Mouse (Mus musculus) midbrain, postnatal 0 days (tissue): ENCODE measurements around the gene AC109138.7. TPM values are rescaled to one million over a fixed set of nuclear protein-coding genes. Genes with fewer than 3 reads are reported as not detected.

ENCODE experiments used
- ATAC-seq: fragments of 200-750 bp; cut with Nextera tagmentation; 2 replicates; pipeline ENCODE4 v1.8.0; 2017; ENCODE audit warnings: moderate number of reproducible peaks, mild to moderate bottlenecking, moderate TSS enrichment, moderate library complexity; ENCODE audit not compliant: low FRiP score
- DNase-seq: peaks from one replicate; pipeline ENCODE4 v3.0.0-alpha.2; 2015; ENCODE audit warnings: low spot score
- H3K27ac ChIP-seq: fragments of 300-500 bp; sonication (generic); 2 replicates; pipeline ENCODE4 v1.5.1; 2014; ENCODE audit warnings: low read depth, mild to moderate bottlenecking, low read length, mixed read lengths
- H3K27me3 ChIP-seq: fragments of 300-500 bp; sonication (generic); 2 replicates; pipeline ENCODE4 v1.6.1; 2014; ENCODE audit warnings: low read length, control low read depth, mixed read lengths; ENCODE audit not compliant: insufficient read depth
- H3K36me3 ChIP-seq: fragments of 300-500 bp; sonication (generic); 2 replicates; pipeline ENCODE4 v1.6.1; 2014; ENCODE audit warnings: low read length, control low read depth, mixed read lengths; ENCODE audit not compliant: insufficient read depth
- H3K4me1 ChIP-seq: fragments of 300-500 bp; sonication (generic); 2 replicates; pipeline ENCODE4 v1.6.1; 2014; ENCODE audit warnings: mild to moderate bottlenecking, control low read depth, antibody characterized with exemption, low read length, mixed read lengths; ENCODE audit not compliant: insufficient read depth
- H3K4me2 ChIP-seq: fragments of 300-500 bp; sonication (generic); 2 replicates; pipeline ENCODE4 v1.6.1; 2014; ENCODE audit warnings: low read depth, mild to moderate bottlenecking, low read length, mixed read lengths; ENCODE audit not compliant: poor library complexity, severe bottlenecking
- H3K4me3 ChIP-seq: fragments of 300-500 bp; sonication (generic); 2 replicates; pipeline ENCODE4 v1.5.1; 2014; ENCODE audit warnings: low read depth, mild to moderate bottlenecking, low read length, moderate library complexity
- H3K9ac ChIP-seq: fragments of 300-500 bp; sonication (generic); replicated peaks from 2 replicates; pipeline ENCODE4 v1.6.1; 2014; ENCODE audit warnings: mild to moderate bottlenecking, low read length, moderate library complexity, mixed read lengths; ENCODE audit not compliant: poor library complexity, severe bottlenecking
- H3K9me3 ChIP-seq: fragments of 300-500 bp; sonication (generic); 2 replicates; pipeline ENCODE4 v1.6.1; 2016; ENCODE audit warnings: low read length, control low read depth
- CTCF ChIP-seq: IDR thresholded peaks from 2 replicates; pipeline ENCODE4 v1.5.1; 2016; ENCODE audit warnings: antibody characterized with exemption, mild to moderate bottlenecking
- WGBS: fragments of 180-500 bp; shearing (Covaris S2); extraction: QIAGEN DNeasy Blood & Tissue Kit; methylation state at CpG from one replicate; pipeline ENCODE4 v1.1.7; 2014; 5-methylcytosine and 5-hydroxymethylcytosine counted together
- polyA plus RNA-seq: library from polyadenylated mRNA; unstranded; fragments of >200 nt; fragmentation: Nextera tagmentation; extraction: Ambion mirVana; gene quantifications from 2 replicates; pipeline ENCODE4 v1.2.1, GENCODE M21; 2015
- total RNA-seq: library from RNA; depleted of rRNA; stranded (reverse); fragments of >200 nt; gene quantifications from 2 replicates; pipeline ENCODE4 v1.2.3, GENCODE M21; 2014

The AC109138.7 gene
- total and polyA plus RNA-seq, 2 experiments from 2014 or later: not detected

DNA sequence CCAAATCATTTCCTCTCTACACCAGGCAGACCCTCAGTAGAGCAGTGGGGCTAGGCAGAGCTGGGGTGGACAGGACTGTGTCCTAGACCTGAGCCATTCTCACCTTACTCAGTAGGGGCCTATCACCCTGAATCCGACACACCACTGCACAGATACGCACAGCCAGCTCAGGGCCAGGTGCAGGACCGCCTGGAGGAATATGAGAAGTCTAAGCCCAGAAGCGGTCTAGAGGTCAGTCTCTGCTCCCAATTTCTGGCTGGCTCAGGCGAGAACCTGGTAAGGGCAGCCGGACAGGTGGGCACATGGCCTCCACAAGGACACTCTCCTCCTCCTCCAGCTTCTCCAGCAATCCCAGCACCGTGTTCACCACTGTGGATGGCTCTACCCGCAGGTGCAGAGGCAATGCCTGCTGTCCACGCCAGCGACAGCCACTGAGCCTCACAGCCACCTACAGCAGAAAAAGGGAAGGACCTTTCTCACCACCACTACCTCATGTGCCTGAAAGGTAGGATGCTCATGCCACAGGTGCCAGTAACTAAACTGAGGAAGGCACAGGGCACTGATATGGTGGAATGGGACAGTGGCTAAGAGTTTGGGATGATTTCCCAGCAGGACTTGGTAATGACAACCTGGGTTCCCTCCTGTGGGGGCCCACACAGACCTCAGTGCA lies 43.3 kb upstream of the AC109138.7 start:
- Histone ChIP-seq H3K4me3 (no peak overlapping the region), H3K4me1 (no peaks in the 10 kb centered on the region), H3K36me3 (no peaks in the 10 kb centered on the region), H3K27ac (no peak overlapping the region), H3K9me3 (no peaks in the 10 kb centered on the region), H3K9ac (no peak overlapping the region), H3K4me2 (no peak overlapping the region), H3K27me3 (no peaks in the 10 kb centered on the region)
- 93% methylated on average over 10 of the region's 10 CpGs for WGBS
- TF ChIP-seq CTCF: 0 out of 2 replicates have a peak, but pooled peaks have one; percentile 5
- ATAC-seq (no peak), DNase-seq (no peak)

DNA sequence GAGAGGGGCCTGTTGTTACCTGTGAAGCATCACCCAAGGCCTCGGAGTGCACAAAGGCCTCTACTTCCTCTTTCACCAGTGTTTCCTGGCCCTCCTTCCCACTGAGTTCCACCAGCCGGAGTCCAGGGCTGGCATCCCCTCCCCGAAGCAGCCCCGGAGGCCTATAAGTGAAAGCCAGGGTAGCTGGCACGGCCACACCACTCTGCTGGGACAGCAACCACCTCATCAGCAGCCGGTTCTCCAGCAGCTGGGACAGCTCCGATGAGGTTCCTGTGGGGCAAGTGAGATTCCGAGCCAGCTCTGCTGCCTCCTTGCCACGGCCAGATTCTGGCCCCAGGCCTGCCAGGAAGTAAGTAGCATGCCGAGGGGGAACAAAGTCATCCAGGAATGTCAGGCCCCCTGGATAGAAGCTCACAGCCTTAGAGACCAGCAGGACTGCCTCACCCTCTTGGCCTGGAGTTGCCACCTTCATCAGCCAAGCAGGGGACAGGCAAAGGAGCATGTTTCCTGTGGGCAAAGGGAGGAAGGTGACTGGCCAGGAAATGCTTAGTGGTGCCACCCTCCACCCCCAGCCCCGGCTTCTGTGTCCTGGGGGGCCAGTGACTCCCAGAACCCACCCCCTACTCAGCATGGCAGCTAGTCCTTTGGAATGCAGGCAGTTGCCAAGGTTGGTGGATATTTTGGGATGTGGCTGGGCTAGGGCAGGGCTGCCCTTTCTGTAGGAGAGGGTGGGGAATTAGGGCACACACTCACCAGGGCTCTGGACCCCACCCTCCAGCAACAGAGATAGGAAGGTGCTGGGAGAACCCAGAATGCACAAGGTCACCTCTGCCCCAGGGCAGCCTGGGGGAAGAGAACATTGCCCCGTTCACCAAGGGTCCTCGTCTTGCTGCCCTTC lies 42.5 kb upstream of the AC109138.7 start:
- DNase-seq (no peak), ATAC-seq (no peak)
- H3K9me3 ChIP-seq: no peaks in the 10 kb centered on the region
- no peak overlapping the region for H3K4me3 ChIP-seq
- H3K4me1 ChIP-seq: no peaks in the 10 kb centered on the region
- no peak overlapping the region for H3K27ac ChIP-seq
- H3K4me2 ChIP-seq: no peak overlapping the region
- no peaks in the 10 kb centered on the region for H3K36me3 ChIP-seq
- 64% methylated on average over 13 of the region's 13 CpGs for WGBS
- no peaks in the 10 kb centered on the region for H3K27me3 ChIP-seq
- no peak overlapping the region for H3K9ac ChIP-seq
- TF ChIP-seq CTCF: no peak

DNA sequence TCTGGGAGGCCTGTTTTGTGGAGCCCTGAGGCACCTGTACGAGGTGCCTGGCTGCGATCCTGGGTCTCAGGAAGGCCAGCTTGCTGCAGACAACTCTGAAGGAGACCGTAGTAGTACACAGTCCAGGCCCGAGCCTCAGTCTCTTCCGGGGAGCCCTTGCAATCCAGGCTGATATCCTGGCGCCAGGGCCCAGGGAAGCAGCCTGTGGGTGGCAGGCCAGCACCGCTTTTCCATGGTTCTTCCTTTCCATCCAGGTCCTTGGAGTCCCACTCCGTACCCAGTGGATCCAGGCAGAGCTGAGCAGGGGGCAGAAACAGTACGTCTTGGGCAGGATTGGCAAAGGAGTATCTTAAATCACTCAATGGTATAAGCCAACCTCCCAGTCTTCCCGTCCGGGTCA lies 41.2 kb upstream of the AC109138.7 start:
- TF ChIP-seq CTCF: peak; percentile 15; the same call in 1 of the 2 replicates
- Histone ChIP-seq H3K4me1 (no peaks in the 10 kb centered on the region), H3K9me3 (no peaks in the 10 kb centered on the region), H3K9ac (0 out of 2 replicates have a peak overlapping the region, but pooled peaks have one; percentile 13), H3K36me3 (no peaks in the 10 kb centered on the region), H3K4me2 (no peak overlapping the region), H3K27ac (no peak overlapping the region), H3K4me3 (no peak overlapping the region), H3K27me3 (no peaks in the 10 kb centered on the region)
- DNase-seq (no peak), ATAC-seq (no peak)
- WGBS: 56% methylated on average over 11 of the region's 11 CpGs

DNA sequence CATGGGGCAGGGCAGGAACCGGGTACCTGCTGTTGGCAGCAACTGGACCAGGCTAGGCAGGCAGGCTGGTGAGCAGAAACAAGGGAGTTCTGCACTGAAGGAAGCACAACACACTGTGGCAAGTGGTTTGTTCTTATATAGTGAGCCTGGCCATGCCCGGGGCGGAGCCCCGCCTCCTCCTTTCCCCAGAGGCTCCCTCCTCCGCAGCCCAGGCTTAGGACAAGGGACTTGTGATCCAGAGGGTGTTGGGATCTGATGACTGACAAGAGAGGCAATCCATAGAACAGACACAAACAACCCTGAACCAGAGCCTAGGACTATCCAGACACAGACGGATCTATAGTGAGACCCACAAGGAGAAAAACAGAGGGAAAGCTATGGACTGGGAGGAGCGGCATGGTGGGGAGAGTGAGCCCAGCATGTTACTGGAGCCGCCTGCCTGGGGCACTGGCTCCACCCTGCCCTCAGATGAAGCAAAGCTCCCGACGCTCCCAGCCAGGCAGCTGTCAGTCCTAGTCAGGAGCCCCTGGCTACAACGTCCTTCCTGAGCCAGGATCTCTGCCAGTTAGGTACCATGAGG lies 38.7 kb upstream of the AC109138.7 start, which contains the start of gene Carns1:
TSS of gene Carns1 (minus strand) at position 112 of the 580 bp plus-strand sequence.
- no peak within 1 kb of the TSS for H3K4me3 ChIP-seq
- ATAC-seq: 0 out of 2 replicates have a peak, but pooled peaks have one; percentile 42
- H3K27ac ChIP-seq: no peak within 1 kb of the TSS
- H3K36me3 ChIP-seq: no peaks in the 10 kb centered on the region
- 3% methylated on average over 11 of the region's 11 CpGs for WGBS
- H3K9ac ChIP-seq: no peak within 1 kb of the TSS; the same call in 1 of the 2 replicates
- no peaks in the 10 kb centered on the region for H3K27me3 ChIP-seq
- H3K4me2 ChIP-seq: no peak within 1 kb of the TSS
- TF ChIP-seq CTCF: no peak
- DNase-seq: no peak
- H3K4me1 ChIP-seq: no peaks in the 10 kb centered on the region
- no peaks in the 10 kb centered on the region for H3K9me3 ChIP-seq

DNA sequence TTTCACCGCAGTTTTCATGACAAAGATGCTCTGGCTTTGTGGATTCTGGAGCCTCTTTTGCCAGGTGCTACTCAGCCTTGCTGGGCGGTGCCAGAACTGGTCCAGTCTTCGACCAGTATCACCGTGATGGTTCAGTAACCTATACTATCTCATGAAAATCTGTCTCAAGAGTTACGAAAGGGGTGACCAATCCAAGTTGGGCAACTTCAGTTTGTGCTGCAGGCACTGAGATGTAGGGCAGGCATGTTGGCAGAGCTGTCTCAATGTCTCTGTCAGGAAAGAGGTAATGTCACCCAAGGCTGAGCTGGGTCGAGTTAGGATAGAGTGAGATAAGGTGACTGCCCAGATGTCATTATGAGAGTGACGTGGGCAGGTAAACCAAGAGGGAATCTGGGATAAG lies 33.7 kb upstream of the AC109138.7 start:
- Histone ChIP-seq H3K27ac (no peak overlapping the region), H3K4me3 (no peak overlapping the region), H3K36me3 (no peaks in the 10 kb centered on the region), H3K27me3 (no peaks in the 10 kb centered on the region), H3K4me2 (no peak overlapping the region), H3K9me3 (no peaks in the 10 kb centered on the region), H3K4me1 (peaks cover 4% of the 10 kb centered on the region; the same call in 1 of the 2 replicates), H3K9ac (no peak overlapping the region)
- TF ChIP-seq CTCF: no peak
- no peak for ATAC-seq
- WGBS: 88% methylated on average over 7 of the region's 7 CpGs
- DNase-seq: no peak
